Mouse (Mus musculus) neural tube, embryonic 11.5 days (tissue): ENCODE data around the gene Rin2. TPM values are rescaled to one million over a fixed set of nuclear protein-coding genes. Genes with fewer than 3 reads are reported as not detected.

ENCODE experiments used
- ATAC-seq: fragments of 200-750 bp; cut with Nextera tagmentation; 2 replicates; pipeline ENCODE4 v1.8.0; 2017; ENCODE audit warnings: moderate number of reproducible peaks, mild to moderate bottlenecking, moderate TSS enrichment, moderate library complexity; ENCODE audit not compliant: insufficient read depth, low FRiP score, low TSS enrichment
- DNase-seq: peaks from one replicate; pipeline ENCODE4 v3.0.0-alpha.2; 2015; ENCODE audit warnings: low spot score
- H3K27ac ChIP-seq: fragments of 300-500 bp; sonication (generic); 2 replicates; pipeline ENCODE4 v1.5.1; 2014; ENCODE audit warnings: low read depth, mild to moderate bottlenecking, low read length
- H3K27me3 ChIP-seq: fragments of 300-500 bp; sonication (generic); 2 replicates; pipeline ENCODE4 v1.6.1; 2014; ENCODE audit warnings: mild to moderate bottlenecking, low read length, mixed read lengths; ENCODE audit not compliant: control insufficient read depth, insufficient read depth
- H3K36me3 ChIP-seq: fragments of 300-500 bp; sonication (generic); 2 replicates; pipeline ENCODE4 v1.6.1; 2014; ENCODE audit warnings: mild to moderate bottlenecking, low read length, moderate library complexity, mixed read lengths; ENCODE audit not compliant: control insufficient read depth, insufficient read depth
- H3K4me1 ChIP-seq: fragments of 300-500 bp; sonication (generic); 2 replicates; pipeline ENCODE4 v1.6.1; 2014; ENCODE audit warnings: low read length, mixed read lengths; ENCODE audit not compliant: control insufficient read depth, insufficient read depth
- H3K4me2 ChIP-seq: fragments of 300-500 bp; sonication (generic); 2 replicates; pipeline ENCODE4 v1.6.1; 2014; ENCODE audit warnings: low read depth, mild to moderate bottlenecking, moderate library complexity
- H3K4me3 ChIP-seq: fragments of 300-500 bp; sonication (generic); 2 replicates; pipeline ENCODE4 v1.5.1; 2014; ENCODE audit warnings: low read depth, low read length
- H3K9ac ChIP-seq: fragments of 300-500 bp; sonication (generic); 2 replicates; pipeline ENCODE4 v1.6.1; 2014; ENCODE audit warnings: mild to moderate bottlenecking, low read length
- H3K9me3 ChIP-seq: fragments of 300-500 bp; sonication (generic); 2 replicates; pipeline ENCODE4 v1.6.1; 2016; ENCODE audit warnings: low read length; ENCODE audit not compliant: control insufficient read depth
- WGBS: fragments of 180-500 bp; shearing (Covaris S2); extraction: QIAGEN DNeasy Blood & Tissue Kit; methylation state at CpG from one replicate; pipeline ENCODE4 v1.1.7; 2014; 5-methylcytosine and 5-hydroxymethylcytosine counted together
- polyA plus RNA-seq: library from polyadenylated mRNA; unstranded; fragments of >200 nt; fragmentation: Nextera tagmentation; extraction: Ambion mirVana; gene quantifications from 2 replicates; pipeline ENCODE4 v1.2.1, GENCODE M21; 2014

Rin2 gene
- polyA plus RNA-seq, result 18.1 and 22.0 TPM in 2 replicates

DNA sequence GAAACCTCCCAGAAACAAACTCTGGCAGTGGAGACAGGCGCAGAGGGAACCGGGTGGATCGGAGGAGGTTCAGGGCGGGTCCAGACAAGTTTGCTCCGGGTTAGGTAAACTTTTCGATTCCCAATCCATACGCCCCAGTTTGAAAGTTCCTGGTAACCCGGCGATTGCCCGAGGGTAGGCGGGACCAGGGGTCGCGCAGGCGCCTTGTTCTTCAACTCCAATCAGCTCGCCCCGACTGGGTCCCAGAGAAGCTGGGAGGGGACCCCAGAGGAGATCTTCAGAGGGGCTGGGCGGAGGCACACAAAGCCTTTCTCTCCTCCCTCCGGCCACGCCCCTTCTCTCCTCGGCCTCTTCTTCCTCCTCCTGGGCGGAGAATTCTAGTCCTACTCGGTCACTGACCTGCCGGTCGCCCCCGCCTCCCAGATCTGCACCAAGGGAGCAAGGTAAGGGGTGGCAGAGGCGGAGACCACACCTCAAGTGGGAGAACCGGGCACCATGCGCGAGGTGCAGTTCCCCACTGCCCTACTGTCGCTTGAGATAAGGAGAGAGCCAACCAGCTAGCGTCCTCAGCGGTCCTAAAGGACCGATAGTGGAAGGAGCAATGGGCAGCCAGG lies at the start of gene Rin2:
Gene Rin2 (plus strand): TSS at position 74 of the 614 bp plus-strand sequence.
- H3K27ac ChIP-seq, result 0 out of 2 replicates have a peak within 1 kb of the TSS, but pooled peaks have one; percentile 39
- ATAC-seq (peak; percentile 87), DNase-seq (peak; percentile 85)
- no peaks in the 10 kb centered on the region for H3K36me3 ChIP-seq
- H3K27me3 ChIP-seq, result no peaks in the 10 kb centered on the region
- peak within 1 kb of the TSS; percentile 92 for H3K4me2 ChIP-seq
- H3K4me3 ChIP-seq, result peak within 1 kb of the TSS; percentile 57
- peak within 1 kb of the TSS; percentile 63 for H3K9ac ChIP-seq
- H3K4me1 ChIP-seq, result no peaks in the 10 kb centered on the region
- WGBS, result 0% methylated on average over 33 of the region's 33 CpGs
- H3K9me3 ChIP-seq, result no peaks in the 10 kb centered on the region

- no peak for DNase-seq
- Histone ChIP-seq H3K9me3 (no peaks in the 10 kb centered on the region), H3K27ac (no peak overlapping the region), H3K4me1 (no peaks in the 10 kb centered on the region), H3K9ac (no peak overlapping the region), H3K36me3 (no peaks in the 10 kb centered on the region), H3K4me3 (no peak overlapping the region), H3K4me2 (no peak overlapping the region), H3K27me3 (no peaks in the 10 kb centered on the region)
- 69% methylated on average over 6 of the region's 6 CpGs for WGBS
- ATAC-seq, result 0 out of 2 replicates have a peak, but pooled peaks have one; percentile 16
Observed at GRCm38 (mm10) chr2:145631123-145631798, 43.8 kb upstream of the Rin2 start.

DNA sequence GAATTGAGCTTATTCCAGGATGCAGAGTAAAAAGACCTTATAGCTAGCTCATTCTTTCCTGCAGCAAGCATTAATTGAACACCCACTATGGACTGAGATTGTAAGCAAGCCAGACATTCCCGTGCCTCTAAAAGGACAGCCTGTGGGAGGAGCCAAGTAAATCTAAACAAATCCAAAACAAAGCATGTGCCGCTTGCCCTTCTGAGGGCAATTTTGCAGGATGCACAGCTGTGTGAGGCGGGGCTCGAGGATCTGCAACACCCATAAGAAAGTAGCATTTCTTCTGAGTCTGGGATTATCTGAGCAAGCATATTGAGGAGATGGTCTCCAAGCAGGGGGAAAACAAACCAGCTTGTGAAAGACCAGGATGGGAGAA lies 43.2 kb upstream of the Rin2 start:
- ATAC-seq, result no peak
- 60% methylated on average over 4 of the region's 4 CpGs for WGBS
- no peak overlapping the region for H3K27ac ChIP-seq
- no peaks in the 10 kb centered on the region for H3K36me3 ChIP-seq
- no peak overlapping the region for H3K4me2 ChIP-seq
- no peaks in the 10 kb centered on the region for H3K4me1 ChIP-seq
- H3K9ac ChIP-seq, result no peak overlapping the region
- H3K9me3 ChIP-seq, result no peaks in the 10 kb centered on the region
- H3K27me3 ChIP-seq, result no peaks in the 10 kb centered on the region
- no peak overlapping the region for H3K4me3 ChIP-seq
- no peak for DNase-seq

DNA sequence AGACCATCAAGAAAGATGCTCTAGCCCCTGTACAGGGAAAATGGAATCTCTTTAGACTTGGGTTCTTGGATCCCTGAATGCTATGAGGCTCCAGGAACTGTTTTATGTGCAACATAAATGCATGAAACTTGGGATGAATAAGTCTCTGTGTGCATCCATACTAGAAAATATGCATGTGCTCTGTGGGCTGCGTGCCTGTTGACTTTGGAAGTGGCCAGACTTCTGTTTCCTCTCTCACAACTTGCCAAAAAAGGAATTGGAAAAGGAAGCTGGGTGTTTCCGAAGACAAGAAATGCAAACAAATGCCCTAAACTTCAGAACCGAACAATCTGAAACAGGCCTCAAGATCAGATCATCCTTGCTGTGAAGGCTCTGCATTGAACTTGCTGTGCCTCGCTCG lies 41.2 kb upstream of the Rin2 start:
- DNase-seq (no peak), ATAC-seq (no peak)
- H3K27ac ChIP-seq, result no peak overlapping the region
- H3K4me1 ChIP-seq, result no peaks in the 10 kb centered on the region
- WGBS, result 78% methylated on average over 5 of the region's 5 CpGs
- H3K9ac ChIP-seq, result no peak overlapping the region
- H3K4me2 ChIP-seq, result no peak overlapping the region
- no peaks in the 10 kb centered on the region for H3K9me3 ChIP-seq
- H3K27me3 ChIP-seq, result no peaks in the 10 kb centered on the region
- no peaks in the 10 kb centered on the region for H3K36me3 ChIP-seq
- no peak overlapping the region for H3K4me3 ChIP-seq

- DNase-seq (no peak), ATAC-seq (no peak)
- Histone ChIP-seq H3K36me3 (no peaks in the 10 kb centered on the region), H3K4me2 (no peak overlapping the region), H3K4me3 (no peak overlapping the region), H3K27ac (no peak overlapping the region), H3K9me3 (no peaks in the 10 kb centered on the region), H3K4me1 (no peaks in the 10 kb centered on the region), H3K9ac (no peak overlapping the region), H3K27me3 (no peaks in the 10 kb centered on the region)
- 68% methylated on average over 21 of the region's 21 CpGs for WGBS
Observed at GRCm38 (mm10) chr2:145640255-145640984, 34.6 kb upstream of the Rin2 start.

DNA sequence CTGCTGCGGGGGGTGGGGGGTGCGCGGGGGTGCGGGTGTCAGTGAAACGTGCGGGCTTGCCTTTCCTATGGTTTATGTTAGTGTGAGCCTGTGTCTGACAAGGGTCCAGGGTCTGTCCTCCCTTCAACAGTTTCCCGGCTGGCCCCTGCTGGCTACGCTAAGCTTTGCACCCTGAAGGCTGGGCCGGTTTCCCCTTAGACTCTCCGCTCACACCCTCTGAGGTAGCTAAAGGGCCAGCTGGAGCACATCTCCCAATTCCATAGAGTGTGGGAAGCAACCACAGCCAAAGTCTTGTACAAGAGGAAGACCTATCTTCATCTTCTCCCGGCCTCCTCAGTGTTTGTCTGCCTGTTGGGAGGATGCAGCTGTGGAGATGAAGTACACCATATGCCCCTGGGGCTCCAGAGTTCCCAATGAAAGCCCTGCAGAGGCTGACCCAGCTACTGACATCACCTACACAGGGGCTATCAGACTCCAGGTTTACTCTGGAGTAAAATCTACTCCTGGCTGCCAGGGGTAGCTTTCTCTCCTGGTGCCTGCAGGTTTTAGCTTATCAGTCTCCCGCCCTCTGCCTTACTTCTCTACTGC lies 19.5 kb upstream of the Rin2 start:
- Histone ChIP-seq H3K4me2 (no peak overlapping the region), H3K4me1 (no peaks in the 10 kb centered on the region), H3K9ac (no peak overlapping the region), H3K27me3 (no peaks in the 10 kb centered on the region), H3K4me3 (no peak overlapping the region), H3K36me3 (no peaks in the 10 kb centered on the region), H3K9me3 (no peaks in the 10 kb centered on the region), H3K27ac (no peak overlapping the region)
- peak; percentile 21 for DNase-seq
- WGBS, result 32% methylated on average over 12 of the region's 12 CpGs
- ATAC-seq, result 0 out of 2 replicates have a peak, but pooled peaks have one; percentile 67

- Histone ChIP-seq H3K4me2 (no peak overlapping the region), H3K9me3 (no peaks in the 10 kb centered on the region), H3K4me1 (no peaks in the 10 kb centered on the region), H3K4me3 (no peak overlapping the region), H3K27ac (no peak overlapping the region), H3K36me3 (no peaks in the 10 kb centered on the region), H3K9ac (no peak overlapping the region), H3K27me3 (no peaks in the 10 kb centered on the region)
- ATAC-seq (no peak), DNase-seq (no peak)
- 62% methylated on average over 3 of the region's 3 CpGs for WGBS
Observed at GRCm38 (mm10) chr2:145656121-145656520, 18.9 kb upstream of the Rin2 start.

- 72% methylated on average over 1 of the region's 1 CpGs for WGBS
- Histone ChIP-seq H3K27ac (no peak overlapping the region), H3K4me2 (no peak overlapping the region), H3K4me3 (no peak overlapping the region), H3K9me3 (no peaks in the 10 kb centered on the region), H3K36me3 (no peaks in the 10 kb centered on the region), H3K4me1 (no peaks in the 10 kb centered on the region), H3K9ac (no peak overlapping the region), H3K27me3 (no peaks in the 10 kb centered on the region)
- no peak for DNase-seq
- no peak for ATAC-seq
Observed at GRCm38 (mm10) chr2:145656716-145657115, 18.3 kb upstream of the Rin2 start.
